Mouse (Mus musculus): ENCODE data around the gene Olfr873. TPM values are rescaled to one million over a fixed set of nuclear protein-coding genes. Genes with fewer than 3 reads are reported as not detected.

The Olfr873 gene
- polyA plus RNA-seq (2021; fragmentation: Nextera tagmentation) = not detected in 2 replicates
- long read RNA-seq, experiment 1 = 0 reads
- long read RNA-seq, experiment 2 = 0 reads

GRCm38 (mm10) chr9:20298232-20298631 is at the start of gene Olfr873:
Gene Olfr873, plus strand, starts transcription at chr9:20298532.

DNA sequence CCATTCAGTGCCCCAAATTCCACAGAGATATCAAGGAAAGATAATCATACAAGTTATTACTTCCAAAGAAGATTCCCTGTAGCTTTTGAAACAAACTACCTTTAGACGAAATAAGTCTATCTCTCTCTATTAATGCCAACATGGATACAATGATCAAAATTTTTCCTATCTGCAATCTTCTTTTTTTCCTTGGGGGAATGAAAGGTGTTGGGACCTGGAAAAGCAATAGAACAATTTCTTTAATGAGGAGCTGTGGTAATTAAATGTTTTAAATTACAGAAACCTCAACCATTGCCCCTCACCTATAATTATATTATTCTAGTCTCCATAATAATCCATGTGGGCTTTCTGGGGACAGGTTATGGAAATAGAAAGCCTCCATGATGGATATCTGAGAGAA is 16.3 kb upstream of the Olfr873 start, which contains the start of gene Olfr39:
TSS of gene Olfr39 (plus strand) at position 301 of the 400 bp plus-strand sequence.

DNA sequence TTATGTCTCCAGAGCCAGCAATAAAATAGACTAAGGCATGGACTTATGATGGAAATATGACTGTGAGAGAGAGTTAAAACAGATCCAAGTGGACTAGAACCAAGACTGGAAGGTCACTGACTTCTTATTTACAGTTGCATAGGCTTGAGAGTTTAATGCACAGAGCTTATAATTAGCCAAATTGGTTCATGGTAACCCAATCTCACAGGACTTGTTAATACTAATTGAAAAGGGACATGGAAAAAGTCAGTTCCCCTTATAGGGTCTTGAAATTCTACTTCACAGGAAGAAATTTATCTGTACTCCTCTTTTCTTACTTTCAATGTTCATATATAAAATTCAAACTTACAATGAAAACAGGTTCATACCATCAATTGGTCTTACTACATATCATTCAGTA is 37.7 kb downstream of the Olfr873 start, which contains the start of gene Olfr18:
TSS of gene Olfr18 (minus strand) at position 101 of the 400 bp plus-strand sequence.

Other genes with a start within 250 kb of the Olfr873 start
- not detected in 2 replicates for gene Olfr867, start 241.0 kb upstream of the Olfr873 start, polyA plus RNA-seq (2021; fragmentation: Nextera tagmentation)
- not detected in 2 replicates for gene Olfr868, start 199.9 kb upstream of the Olfr873 start, polyA plus RNA-seq (2021; fragmentation: Nextera tagmentation)
- not detected in 2 replicates for gene Olfr869, start 169.5 kb upstream of the Olfr873 start, polyA plus RNA-seq (2021; fragmentation: Nextera tagmentation)
- gene Olfr870, start 124.5 kb upstream of the Olfr873 start, polyA plus RNA-seq (2021; fragmentation: Nextera tagmentation) = not detected in 2 replicates
- gene Olfr871, start 86.3 kb upstream of the Olfr873 start, polyA plus RNA-seq (2021; fragmentation: Nextera tagmentation) = not detected in 2 replicates
- gene Olfr872, start 61.4 kb upstream of the Olfr873 start, polyA plus RNA-seq (2021; fragmentation: Nextera tagmentation) = not detected in 2 replicates
- not detected in 2 replicates for gene Olfr39, start 16.2 kb upstream of the Olfr873 start, polyA plus RNA-seq (2021; fragmentation: Nextera tagmentation)
- gene Olfr18, start 37.6 kb downstream of the Olfr873 start, polyA plus RNA-seq (2021; fragmentation: Nextera tagmentation) = not detected in 2 replicates
- 48.9 and 51.2 TPM in 2 replicates for gene Zfp560, start 86.6 kb downstream of the Olfr873 start, polyA plus RNA-seq (2021; fragmentation: Nextera tagmentation)
- 9.9 and 10.3 TPM in 2 replicates for gene Zfp26, start 161.6 kb downstream of the Olfr873 start, polyA plus RNA-seq (2021; fragmentation: Nextera tagmentation)
- 10.7 and 11.8 TPM in 2 replicates for gene Zfp426, start 194.2 kb downstream of the Olfr873 start, polyA plus RNA-seq (2021; fragmentation: Nextera tagmentation)
- gene Zfp266, start 222.9 kb downstream of the Olfr873 start, polyA plus RNA-seq (2021; fragmentation: Nextera tagmentation) = 25.5 and 30.0 TPM in 2 replicates

All from layer of hippocampus, adult 6 months (tissue).